Mouse (Mus musculus): ENCODE measurements around the gene E130311K13Rik. TPM values are rescaled to one million over a fixed set of nuclear protein-coding genes. Genes with fewer than 3 reads are reported as not detected.

The E130311K13Rik gene
- polyA plus RNA-seq, 1 experiment from 2014 or later, result 6.8 TPM

GRCm38 (mm10) chr3:63881065-63881464 lies 48.2 kb downstream of the E130311K13Rik start:
- Histone ChIP-seq H3K9me3 (replicated peaks) (no peaks in the 10 kb centered on the region), H3K27ac (no peak overlapping the region), H3K36me3 (peaks cover 15% of the 10 kb centered on the region), H3K4me3 (replicated peaks) (no peak overlapping the region), H3K27me3 (no peaks in the 10 kb centered on the region), H3K4me2 (no peak overlapping the region), H3K9ac (no peak overlapping the region), H3K4me1 (peaks cover 7% of the 10 kb centered on the region; the same call in 1 of the 2 replicates)
- no peak for ATAC-seq (replicated peaks; ENCODE audit: low FRiP score)
- 88% methylated on average over 2 of the region's 2 CpGs for WGBS

- no peak overlapping the region for H3K27ac ChIP-seq
- no peak overlapping the region for H3K9ac ChIP-seq
- H3K36me3 ChIP-seq, result no peaks in the 10 kb centered on the region
- peak; percentile 82 for ATAC-seq (replicated peaks; ENCODE audit: low FRiP score)
- H3K4me3 ChIP-seq (replicated peaks), result no peak overlapping the region
- H3K4me1 ChIP-seq, result peaks cover 7% of the 10 kb centered on the region; the same call in 1 of the 2 replicates
- 36% methylated on average over 4 of the region's 4 CpGs for WGBS
- no peaks in the 10 kb centered on the region for H3K9me3 ChIP-seq (replicated peaks)
- H3K4me2 ChIP-seq, result no peak overlapping the region
- H3K27me3 ChIP-seq, result no peaks in the 10 kb centered on the region
Measured at GRCm38 (mm10) chr3:63878995-63879666, 50.1 kb downstream of the E130311K13Rik start.

GRCm38 (mm10) chr3:63872818-63873217 lies 56.5 kb downstream of the E130311K13Rik start:
- 56% methylated on average over 1 of the region's 1 CpGs for WGBS

GRCm38 (mm10) chr3:63871249-63871648 lies 58.0 kb downstream of the E130311K13Rik start:
- ATAC-seq (replicated peaks; ENCODE audit: low FRiP score), result peak; percentile 66; the same call in 1 of the 2 replicates
- no peak overlapping the region; the same call in 1 of the 2 replicates for H3K27ac ChIP-seq
- 39% methylated on average over 2 of the region's 2 CpGs for WGBS

More at GRCm38 (mm10) chr3:63872818-63873217, 56.5 kb downstream of the E130311K13Rik start:
- no peak overlapping the region for H3K4me3 ChIP-seq (replicated peaks)
- H3K4me1 ChIP-seq, result no peaks in the 10 kb centered on the region; the same call in 1 of the 2 replicates
- H3K27me3 ChIP-seq, result no peaks in the 10 kb centered on the region
- H3K9me3 ChIP-seq (replicated peaks), result no peaks in the 10 kb centered on the region
- ATAC-seq (replicated peaks; ENCODE audit: low FRiP score), result peak; percentile 43; the same call in 1 of the 2 replicates
- H3K36me3 ChIP-seq, result peaks cover 10% of the 10 kb centered on the region; the same call in 1 of the 2 replicates
- H3K4me2 ChIP-seq, result no peak overlapping the region
- H3K27ac ChIP-seq, result no peak overlapping the region
- H3K9ac ChIP-seq, result no peak overlapping the region

GRCm38 (mm10) chr3:63868285-63868684 lies 61.0 kb downstream of the E130311K13Rik start:
- Histone ChIP-seq H3K9me3 (replicated peaks) (no peaks in the 10 kb centered on the region), H3K9ac (no peak overlapping the region), H3K27ac (no peak overlapping the region), H3K27me3 (no peaks in the 10 kb centered on the region), H3K4me1 (no peaks in the 10 kb centered on the region; the same call in 1 of the 2 replicates), H3K36me3 (peaks cover 10% of the 10 kb centered on the region; the same call in 1 of the 2 replicates), H3K4me2 (no peak overlapping the region), H3K4me3 (replicated peaks) (no peak overlapping the region)
- ATAC-seq (replicated peaks; ENCODE audit: low FRiP score), result no peak
- WGBS, result 58% methylated on average over 1 of the region's 1 CpGs

More at GRCm38 (mm10) chr3:63871249-63871648, 58.0 kb downstream of the E130311K13Rik start:
- no peak overlapping the region for H3K4me2 ChIP-seq
- H3K36me3 ChIP-seq, result peaks cover 10% of the 10 kb centered on the region; the same call in 1 of the 2 replicates
- no peak overlapping the region for H3K4me3 ChIP-seq (replicated peaks)
- H3K4me1 ChIP-seq, result no peaks in the 10 kb centered on the region; the same call in 1 of the 2 replicates
- no peak overlapping the region for H3K9ac ChIP-seq
- H3K9me3 ChIP-seq (replicated peaks), result no peaks in the 10 kb centered on the region
- no peaks in the 10 kb centered on the region for H3K27me3 ChIP-seq

GRCm38 (mm10) chr3:63865069-63865468 lies 64.2 kb downstream of the E130311K13Rik start:
- Histone ChIP-seq H3K9ac (no peak overlapping the region), H3K4me3 (replicated peaks) (no peak overlapping the region), H3K27me3 (no peaks in the 10 kb centered on the region), H3K4me2 (no peak overlapping the region), H3K4me1 (no peaks in the 10 kb centered on the region), H3K9me3 (replicated peaks) (no peaks in the 10 kb centered on the region), H3K36me3 (peaks cover 7% of the 10 kb centered on the region; the same call in 1 of the 2 replicates), H3K27ac (no peak overlapping the region)
- 73% methylated on average over 2 of the region's 2 CpGs for WGBS
- ATAC-seq (replicated peaks; ENCODE audit: low FRiP score), result no peak

Other genes starting within 250 kb of the E130311K13Rik start
- 10.3 and 11.3 TPM in 2 replicates for gene Plch1, start 30.0 kb downstream of the E130311K13Rik start, polyA plus RNA-seq (2015; fragmentation: Nextera tagmentation; extraction: Ambion mirVana)
- gene Slc33a1, start 35.3 kb upstream of the E130311K13Rik start, polyA plus RNA-seq (2015; fragmentation: Nextera tagmentation; extraction: Ambion mirVana), result 23.6 and 27.6 TPM in 2 replicates
- 48.5 and 49.9 TPM in 2 replicates for gene Gmps, start 46.6 kb upstream of the E130311K13Rik start, polyA plus RNA-seq (2015; fragmentation: Nextera tagmentation; extraction: Ambion mirVana)
- 0.03 TPM in 2 replicates for gene Vmn2r1, start 152.1 kb upstream of the E130311K13Rik start, polyA plus RNA-seq (2015; fragmentation: Nextera tagmentation; extraction: Ambion mirVana)
- gene Vmn2r2, start 212.5 kb upstream of the E130311K13Rik start, polyA plus RNA-seq (2015; fragmentation: Nextera tagmentation; extraction: Ambion mirVana), result not detected in 2 replicates

Measured in kidney, embryonic 15.5 days (tissue).